Mouse (Mus musculus): ENCODE measurements around the gene Cdc42se2. TPM values are rescaled to one million over a fixed set of nuclear protein-coding genes. Genes with fewer than 3 reads are reported as not detected.

Gene Cdc42se2
- polyA plus RNA-seq, 1 experiment: 127 TPM

DNA sequence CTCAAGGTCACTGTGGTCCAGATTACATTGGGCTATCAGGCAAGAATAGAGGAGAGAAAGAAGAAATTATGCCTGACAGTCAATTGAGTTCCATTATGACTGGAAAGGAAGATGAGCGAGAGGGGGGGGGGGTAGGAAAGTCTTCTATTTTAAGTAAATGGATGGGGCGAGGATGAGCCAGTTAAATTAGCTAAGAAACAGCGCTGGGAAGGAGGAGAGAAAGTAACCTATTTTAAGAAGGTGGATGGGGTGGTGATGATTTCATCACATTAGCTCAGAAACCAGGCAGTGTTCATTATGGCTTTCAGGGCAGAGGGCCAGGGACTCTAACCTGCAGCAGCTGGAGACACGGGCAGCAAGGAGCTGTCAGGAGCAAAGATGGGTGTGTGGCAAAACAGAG lies 36.0 kb upstream of the Cdc42se2 start:
- no peak overlapping the region for H3K27ac ChIP-seq (ENCODE audit: control insufficient read depth, insufficient read depth, low read length)
- no peak for DNase-seq
- 96% methylated on average over 4 of the region's 4 CpGs for WGBS
- TF ChIP-seq CTCF (IDR thresholded peaks at IDR 0.05; ENCODE audit: borderline replicate concordance, control insufficient read depth, extremely low read depth, insufficient read depth, low read length, poor library complexity) (no peak), POLR2A (IDR thresholded peaks at IDR 0.05; ENCODE audit: control insufficient read depth, extremely low read depth, insufficient read depth, low read length, poor library complexity) (no peak)
- no peak overlapping the region for H3K4me3 ChIP-seq (ENCODE audit: control insufficient read depth, insufficient read depth, low read length)
- no peaks in the 10 kb centered on the region for H3K27me3 ChIP-seq (ENCODE audit: control insufficient read depth, insufficient read depth, low read length)
- H3K4me1 ChIP-seq (replicated peaks; ENCODE audit: control insufficient read depth, insufficient read depth, low read length): no peaks in the 10 kb centered on the region
- H3K36me3 ChIP-seq (ENCODE audit: control insufficient read depth, insufficient read depth, low read length): no peaks in the 10 kb centered on the region

DNA sequence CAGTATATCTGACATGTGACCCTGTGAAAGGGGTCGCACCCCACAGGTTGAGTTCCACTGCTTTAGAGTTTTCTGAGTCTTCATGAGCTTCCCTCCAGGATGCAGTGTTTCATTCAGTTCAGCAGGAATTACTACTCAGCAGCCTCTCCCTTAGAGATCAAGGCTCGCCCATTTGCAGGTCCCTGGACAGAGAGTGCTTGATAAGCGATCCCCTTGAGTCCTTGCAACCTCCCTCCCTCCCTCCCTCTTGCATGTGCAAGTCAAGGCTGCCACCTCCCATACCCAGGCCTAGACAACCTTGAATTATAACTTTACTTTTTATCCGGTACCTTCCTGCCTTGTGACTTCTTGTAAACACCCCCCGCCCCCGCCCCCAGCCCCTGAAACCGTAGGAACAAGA lies 32.0 kb upstream of the Cdc42se2 start:
- H3K4me1 ChIP-seq (replicated peaks; ENCODE audit: control insufficient read depth, insufficient read depth, low read length): no peaks in the 10 kb centered on the region
- H3K4me3 ChIP-seq (ENCODE audit: control insufficient read depth, insufficient read depth, low read length): no peak overlapping the region
- H3K36me3 ChIP-seq (ENCODE audit: control insufficient read depth, insufficient read depth, low read length): no peaks in the 10 kb centered on the region
- 88% methylated on average over 7 of the region's 7 CpGs for whole genome bisulfite sequencing
- H3K27ac ChIP-seq (ENCODE audit: control insufficient read depth, insufficient read depth, low read length): no peak overlapping the region
- DNase-seq: no peak
- TF ChIP-seq POLR2A (IDR thresholded peaks at IDR 0.05; ENCODE audit: control insufficient read depth, extremely low read depth, insufficient read depth, low read length, poor library complexity) (no peak), CTCF (IDR thresholded peaks at IDR 0.05; ENCODE audit: borderline replicate concordance, control insufficient read depth, extremely low read depth, insufficient read depth, low read length, poor library complexity) (no peak)
- H3K27me3 ChIP-seq (ENCODE audit: control insufficient read depth, insufficient read depth, low read length): no peaks in the 10 kb centered on the region

DNA sequence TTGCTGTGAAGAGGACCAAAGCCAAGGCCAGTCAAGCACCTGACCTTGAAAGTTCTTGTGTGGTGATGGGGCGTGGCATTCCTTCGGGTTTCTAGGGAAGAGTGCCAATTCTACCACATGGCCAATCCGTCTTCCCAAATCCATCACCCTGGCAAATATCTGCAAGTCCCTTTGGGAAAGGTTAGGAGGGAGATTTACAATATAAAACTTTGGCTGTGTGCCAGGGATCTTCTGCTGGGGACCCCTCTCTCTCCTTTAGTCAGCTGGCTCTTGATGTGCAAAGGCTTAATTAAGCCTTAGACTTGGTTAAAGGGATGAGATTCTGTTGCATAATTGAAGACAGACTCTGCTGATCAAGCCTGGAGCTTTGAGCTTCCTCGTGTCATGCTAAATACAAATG lies 30.0 kb upstream of the Cdc42se2 start:
- no peak for TF ChIP-seq POLR2A (IDR thresholded peaks at IDR 0.05; ENCODE audit: control insufficient read depth, extremely low read depth, insufficient read depth, low read length, poor library complexity)
- TF ChIP-seq CTCF (IDR thresholded peaks at IDR 0.05; ENCODE audit: borderline replicate concordance, control insufficient read depth, extremely low read depth, insufficient read depth, low read length, poor library complexity): no peak
- H3K27ac ChIP-seq (ENCODE audit: control insufficient read depth, insufficient read depth, low read length): no peak overlapping the region
- WGBS: 93% methylated on average over 4 of the region's 4 CpGs
- H3K4me1 ChIP-seq (replicated peaks; ENCODE audit: control insufficient read depth, insufficient read depth, low read length): 0 out of 2 replicates have a peak, but pooled peaks cover 3% of the 10 kb centered on the region
- H3K36me3 ChIP-seq (ENCODE audit: control insufficient read depth, insufficient read depth, low read length): no peaks in the 10 kb centered on the region
- H3K27me3 ChIP-seq (ENCODE audit: control insufficient read depth, insufficient read depth, low read length): no peaks in the 10 kb centered on the region
- H3K4me3 ChIP-seq (ENCODE audit: control insufficient read depth, insufficient read depth, low read length): no peak overlapping the region
- DNase-seq: no peak

DNA sequence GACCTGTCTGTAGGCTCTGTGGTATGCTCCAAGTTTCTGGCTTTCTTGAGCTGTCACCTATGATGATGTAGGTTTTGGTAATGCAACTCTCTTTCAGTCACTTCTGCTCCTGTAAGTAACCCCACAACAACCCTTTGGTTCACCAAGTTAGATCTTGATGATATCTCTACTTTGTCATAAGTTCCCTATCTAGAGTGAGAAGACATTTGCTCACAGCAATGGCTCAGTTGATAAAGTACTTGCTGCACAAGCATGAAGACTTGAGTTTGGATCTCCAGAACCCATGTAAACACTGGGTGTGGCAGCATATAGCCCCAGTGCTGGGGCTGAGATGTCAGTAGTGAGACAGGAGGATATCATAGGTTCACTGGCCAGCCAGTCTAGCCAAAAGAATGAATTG lies 28.2 kb upstream of the Cdc42se2 start:
- no peak for DNase-seq

DNA sequence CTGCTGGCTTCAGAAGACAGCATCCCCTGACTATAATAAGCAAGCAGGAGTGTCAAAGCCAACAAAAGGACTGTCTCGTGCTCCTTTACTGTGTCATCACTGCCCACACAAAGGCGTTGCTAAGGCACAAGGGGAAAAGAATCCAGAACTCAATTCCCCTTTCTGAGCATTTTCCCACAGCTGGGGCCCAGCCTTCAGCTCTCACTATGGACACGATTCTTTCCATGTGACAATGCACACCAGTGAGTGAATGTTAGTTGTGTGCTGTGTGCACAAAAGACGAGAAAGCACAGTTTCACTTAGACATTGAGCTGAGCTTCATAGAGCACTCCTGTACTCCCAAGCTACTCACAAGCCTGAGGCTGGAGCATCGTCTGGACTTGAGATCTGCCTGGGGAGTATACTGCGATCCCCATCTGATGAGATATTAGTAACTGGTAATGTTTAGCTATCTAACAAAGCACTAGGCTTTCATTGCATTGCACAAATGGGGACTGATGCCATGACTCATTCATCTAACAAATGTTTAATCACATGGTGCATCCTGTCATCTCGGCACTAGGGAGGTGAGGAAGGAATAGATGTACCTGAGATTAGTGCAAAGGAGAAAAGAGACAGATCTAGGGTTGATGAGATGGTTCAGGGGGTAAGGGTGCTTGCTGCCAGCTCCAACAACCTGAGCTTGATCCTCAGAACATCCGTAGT lies 25.5 kb upstream of the Cdc42se2 start:
- 88% methylated on average over 8 of the region's 8 CpGs for WGBS
- Histone ChIP-seq H3K27ac (ENCODE audit: control insufficient read depth, insufficient read depth, low read length) (no peak overlapping the region), H3K4me3 (ENCODE audit: control insufficient read depth, insufficient read depth, low read length) (no peak overlapping the region), H3K4me1 (replicated peaks; ENCODE audit: control insufficient read depth, insufficient read depth, low read length) (0 out of 2 replicates have a peak, but pooled peaks cover 3% of the 10 kb centered on the region), H3K36me3 (ENCODE audit: control insufficient read depth, insufficient read depth, low read length) (no peaks in the 10 kb centered on the region), H3K27me3 (ENCODE audit: control insufficient read depth, insufficient read depth, low read length) (no peaks in the 10 kb centered on the region)
- no peak for DNase-seq
- TF ChIP-seq CTCF (IDR thresholded peaks at IDR 0.05; ENCODE audit: borderline replicate concordance, control insufficient read depth, extremely low read depth, insufficient read depth, low read length, poor library complexity) (no peak), POLR2A (IDR thresholded peaks at IDR 0.05; ENCODE audit: control insufficient read depth, extremely low read depth, insufficient read depth, low read length, poor library complexity) (no peak)

More for the DNA sequence above, 28.2 kb upstream of the Cdc42se2 start:
- H3K4me3 ChIP-seq (ENCODE audit: control insufficient read depth, insufficient read depth, low read length): no peak overlapping the region
- H3K27me3 ChIP-seq (ENCODE audit: control insufficient read depth, insufficient read depth, low read length): no peaks in the 10 kb centered on the region
- no peak overlapping the region for H3K27ac ChIP-seq (ENCODE audit: control insufficient read depth, insufficient read depth, low read length)
- TF ChIP-seq POLR2A (IDR thresholded peaks at IDR 0.05; ENCODE audit: control insufficient read depth, extremely low read depth, insufficient read depth, low read length, poor library complexity) (no peak), CTCF (IDR thresholded peaks at IDR 0.05; ENCODE audit: borderline replicate concordance, control insufficient read depth, extremely low read depth, insufficient read depth, low read length, poor library complexity) (no peak)
- H3K36me3 ChIP-seq (ENCODE audit: control insufficient read depth, insufficient read depth, low read length): no peaks in the 10 kb centered on the region
- 0 out of 2 replicates have a peak, but pooled peaks cover 3% of the 10 kb centered on the region for H3K4me1 ChIP-seq (replicated peaks; ENCODE audit: control insufficient read depth, insufficient read depth, low read length)

DNA sequence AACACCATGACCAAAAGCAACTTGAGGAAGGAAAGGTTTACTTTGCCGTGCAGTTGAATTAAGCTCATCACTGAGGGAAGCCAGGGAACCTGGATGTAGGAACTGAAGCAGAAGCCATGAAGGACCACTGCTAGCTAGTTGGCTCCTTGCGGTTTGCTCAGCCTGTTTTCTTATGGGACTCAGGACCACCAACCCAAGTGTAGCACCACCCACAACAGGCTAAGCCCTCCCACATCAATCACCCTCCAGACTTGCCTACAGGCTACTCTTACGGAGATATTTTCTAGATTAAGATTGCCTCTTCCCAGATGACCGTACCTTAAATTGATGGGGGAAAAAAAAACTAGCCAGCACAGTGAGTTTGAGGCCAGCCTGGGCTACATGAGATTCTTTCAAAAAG lies 24.8 kb upstream of the Cdc42se2 start:
- WGBS: 93% methylated on average over 4 of the region's 4 CpGs
- no peak for TF ChIP-seq POLR2A (IDR thresholded peaks at IDR 0.05; ENCODE audit: control insufficient read depth, extremely low read depth, insufficient read depth, low read length, poor library complexity)
- no peak for TF ChIP-seq CTCF (IDR thresholded peaks at IDR 0.05; ENCODE audit: borderline replicate concordance, control insufficient read depth, extremely low read depth, insufficient read depth, low read length, poor library complexity)

More for the DNA sequence above, 24.8 kb upstream of the Cdc42se2 start:
- DNase-seq: no peak
- Histone ChIP-seq H3K27ac (ENCODE audit: control insufficient read depth, insufficient read depth, low read length) (no peak overlapping the region), H3K4me1 (replicated peaks; ENCODE audit: control insufficient read depth, insufficient read depth, low read length) (0 out of 2 replicates have a peak, but pooled peaks cover 5% of the 10 kb centered on the region), H3K36me3 (ENCODE audit: control insufficient read depth, insufficient read depth, low read length) (no peaks in the 10 kb centered on the region), H3K4me3 (ENCODE audit: control insufficient read depth, insufficient read depth, low read length) (no peak overlapping the region), H3K27me3 (ENCODE audit: control insufficient read depth, insufficient read depth, low read length) (no peaks in the 10 kb centered on the region)

Measured in thymus, adult 2 months (tissue).